Mouse (Mus musculus) kidney, embryonic 14.5 days (tissue): ENCODE results near the gene Serpinc1. TPM values are rescaled to one million over a fixed set of nuclear protein-coding genes. Genes with fewer than 3 reads are reported as not detected.
"Not testable (repeated sequence)": the region's sequence is repeated elsewhere in the genome, so short reads cannot be mapped to it uniquely, and the experiment has no call there.

Experiments used
- ATAC-seq: fragments of 200-750 bp; cut with Nextera tagmentation; 2 replicates; pipeline ENCODE4 v1.8.0; 2017; ENCODE audit warnings: moderate number of reproducible peaks, mild to moderate bottlenecking, moderate TSS enrichment, moderate library complexity; ENCODE audit not compliant: low FRiP score, low TSS enrichment
- H3K27ac ChIP-seq: fragments of 300-500 bp; sonication (generic); 2 replicates; pipeline ENCODE4 v1.5.1; 2014; ENCODE audit warnings: low read depth, mild to moderate bottlenecking, low read length, moderate library complexity, mixed read lengths
- H3K27me3 ChIP-seq: fragments of 300-500 bp; sonication (generic); 2 replicates; pipeline ENCODE4 v1.6.1; 2014; ENCODE audit warnings: mild to moderate bottlenecking, low read length; ENCODE audit not compliant: control insufficient read depth, insufficient read depth
- H3K36me3 ChIP-seq: fragments of 300-500 bp; sonication (generic); 2 replicates; pipeline ENCODE4 v1.6.1; 2014; ENCODE audit warnings: low read length, mixed read lengths; ENCODE audit not compliant: control insufficient read depth, insufficient read depth
- H3K4me1 ChIP-seq: fragments of 300-500 bp; sonication (generic); 2 replicates; pipeline ENCODE4 v1.6.1; 2014; ENCODE audit warnings: low read length, mixed read lengths; ENCODE audit not compliant: control insufficient read depth, insufficient read depth
- H3K4me2 ChIP-seq: fragments of 300-500 bp; sonication (generic); replicated peaks from 2 replicates; pipeline ENCODE4 v1.6.1; 2014; ENCODE audit warnings: low read depth, mild to moderate bottlenecking, low read length
- H3K4me3 ChIP-seq: fragments of 300-500 bp; sonication (generic); 2 replicates; pipeline ENCODE4 v1.5.1; 2014; ENCODE audit warnings: mild to moderate bottlenecking, low read length
- H3K9ac ChIP-seq: fragments of 300-500 bp; sonication (generic); 2 replicates; pipeline ENCODE4 v1.6.1; 2014; ENCODE audit warnings: low read depth, mild to moderate bottlenecking, low read length, moderate library complexity
- H3K9me3 ChIP-seq: fragments of 300-500 bp; sonication (generic); 2 replicates; pipeline ENCODE4 v1.6.1; 2016; ENCODE audit warnings: low read length; ENCODE audit not compliant: control insufficient read depth
- WGBS: fragments of 180-500 bp; shearing (Covaris S2); extraction: QIAGEN DNeasy Blood & Tissue Kit; methylation state at CpG from one replicate; pipeline ENCODE4 v1.1.7; 2014; 5-methylcytosine and 5-hydroxymethylcytosine counted together
- polyA plus RNA-seq: library from polyadenylated mRNA; unstranded; fragments of >200 nt; fragmentation: Nextera tagmentation; extraction: Ambion mirVana; gene quantifications from 2 replicates; pipeline ENCODE4 v1.2.1, GENCODE M21; 2014

Serpinc1 gene
- polyA plus RNA-seq, 1 experiment from 2014 or later = 1.9 TPM

DNA sequence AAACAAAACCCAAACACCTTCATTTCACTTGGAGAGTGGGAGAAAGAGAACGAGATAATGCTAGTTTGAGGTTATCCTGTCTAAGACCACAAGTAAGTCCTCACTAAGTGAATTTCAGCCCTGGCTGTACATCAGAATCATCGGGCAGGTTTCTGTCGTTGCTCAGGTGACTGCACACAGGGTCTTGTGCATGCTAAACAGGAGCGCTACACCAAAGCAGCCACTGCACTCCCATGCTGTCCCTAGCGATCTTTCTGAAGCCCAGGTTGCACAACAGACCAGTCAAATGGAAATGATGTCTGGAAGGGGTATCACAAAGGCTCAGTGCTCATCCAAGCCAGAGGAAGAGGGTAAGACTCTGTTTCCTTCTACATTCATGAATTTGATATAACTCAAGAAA is 28.1 kb downstream of the Serpinc1 start:
- 82% methylated on average over 5 of the region's 5 CpGs for whole genome bisulfite sequencing
- no peak overlapping the region for H3K9ac ChIP-seq
- H3K9me3 ChIP-seq = no peaks in the 10 kb centered on the region
- H3K4me2 ChIP-seq = no peak overlapping the region
- H3K27ac ChIP-seq = no peak overlapping the region
- ATAC-seq = no peak
- H3K27me3 ChIP-seq = no peaks in the 10 kb centered on the region
- H3K4me3 ChIP-seq = no peak overlapping the region
- H3K4me1 ChIP-seq = no peaks in the 10 kb centered on the region
- H3K36me3 ChIP-seq = peaks cover 8% of the 10 kb centered on the region; the same call in 1 of the 2 replicates

DNA sequence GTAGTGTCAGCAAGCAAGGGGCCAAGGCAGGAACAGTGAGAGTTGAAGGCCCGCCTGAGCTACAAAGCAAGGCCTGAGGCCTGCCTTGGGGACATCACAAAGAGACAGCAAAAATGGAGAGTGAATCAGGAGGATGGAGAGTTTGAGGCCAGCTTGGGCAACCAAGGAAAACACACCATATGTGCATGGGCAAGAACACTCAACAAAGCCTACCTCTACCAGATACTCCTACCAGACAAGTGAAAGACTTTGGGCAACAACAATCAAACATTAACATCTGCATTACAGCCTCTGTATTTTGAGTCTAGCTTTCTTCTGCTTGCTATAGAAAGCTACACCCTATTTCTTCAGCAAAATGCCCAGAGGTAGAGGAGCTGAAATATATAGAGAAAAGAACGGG is 29.7 kb downstream of the Serpinc1 start:
- Histone ChIP-seq H3K4me3 (no peak overlapping the region), H3K9me3 (no peaks in the 10 kb centered on the region), H3K4me2 (no peak overlapping the region), H3K9ac (no peak overlapping the region), H3K27ac (no peak overlapping the region), H3K4me1 (no peaks in the 10 kb centered on the region), H3K27me3 (no peaks in the 10 kb centered on the region), H3K36me3 (peaks cover 13% of the 10 kb centered on the region; the same call in 1 of the 2 replicates)
- 82% methylated on average over 2 of the region's 2 CpGs for WGBS
- ATAC-seq = no peak

DNA sequence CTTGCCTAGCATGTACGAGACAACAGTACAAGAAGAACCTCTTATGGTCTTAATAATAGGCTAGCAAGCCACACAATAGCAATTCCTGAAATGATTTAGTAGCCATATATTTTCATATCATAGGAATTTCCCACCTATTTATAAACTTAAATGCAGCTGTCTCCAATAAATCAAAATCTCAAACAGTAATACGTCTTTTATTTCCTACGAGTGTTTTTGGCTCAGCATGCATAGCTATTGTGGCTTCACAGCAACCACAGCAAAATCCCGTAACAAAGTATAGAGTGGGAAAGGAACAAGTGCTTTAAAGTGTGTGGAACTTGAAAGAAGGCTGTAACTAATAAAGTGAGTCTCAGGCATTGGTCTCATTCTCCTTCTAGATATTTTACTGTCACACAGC is 32.1 kb downstream of the Serpinc1 start:
- no peak for ATAC-seq
- 78% methylated on average over 4 of the region's 4 CpGs for WGBS
- H3K9me3 ChIP-seq = no peaks in the 10 kb centered on the region

DNA sequence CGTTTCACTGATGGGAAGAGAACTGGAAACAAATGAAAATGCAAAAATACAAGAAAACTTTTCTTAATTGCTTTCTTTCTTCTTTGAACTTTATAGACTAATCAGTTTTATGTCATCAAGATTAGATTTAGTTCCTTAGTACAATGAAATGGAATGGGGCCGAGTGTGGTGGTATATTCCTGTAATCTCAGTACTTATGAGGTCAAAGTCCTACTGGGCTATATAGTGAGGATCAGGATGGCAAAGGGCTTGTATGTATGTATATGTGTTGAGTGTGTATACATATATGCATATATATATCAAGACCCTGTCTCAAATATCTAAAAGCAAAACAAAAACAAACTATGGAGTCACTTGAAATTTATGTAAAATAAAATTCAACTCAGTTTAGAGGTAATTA is 38.0 kb downstream of the Serpinc1 start:
- no peak overlapping the region for H3K4me3 ChIP-seq
- H3K9ac ChIP-seq = no peak overlapping the region
- H3K27me3 ChIP-seq = no peaks in the 10 kb centered on the region
- WGBS = 91% methylated on average over 2 of the region's 2 CpGs
- no peak for ATAC-seq
- no peaks in the 10 kb centered on the region for H3K9me3 ChIP-seq
- no peak overlapping the region for H3K4me2 ChIP-seq
- H3K36me3 ChIP-seq = peaks cover 30% of the 10 kb centered on the region
- no peak overlapping the region for H3K27ac ChIP-seq
- H3K4me1 ChIP-seq = no peaks in the 10 kb centered on the region

More for the DNA sequence above, 32.1 kb downstream of the Serpinc1 start:
- H3K4me1 ChIP-seq = no peaks in the 10 kb centered on the region
- no peak overlapping the region for H3K4me2 ChIP-seq
- no peak overlapping the region for H3K9ac ChIP-seq
- H3K4me3 ChIP-seq = no peak overlapping the region
- peaks cover 10% of the 10 kb centered on the region; the same call in 1 of the 2 replicates for H3K36me3 ChIP-seq
- no peaks in the 10 kb centered on the region for H3K27me3 ChIP-seq
- no peak overlapping the region for H3K27ac ChIP-seq

DNA sequence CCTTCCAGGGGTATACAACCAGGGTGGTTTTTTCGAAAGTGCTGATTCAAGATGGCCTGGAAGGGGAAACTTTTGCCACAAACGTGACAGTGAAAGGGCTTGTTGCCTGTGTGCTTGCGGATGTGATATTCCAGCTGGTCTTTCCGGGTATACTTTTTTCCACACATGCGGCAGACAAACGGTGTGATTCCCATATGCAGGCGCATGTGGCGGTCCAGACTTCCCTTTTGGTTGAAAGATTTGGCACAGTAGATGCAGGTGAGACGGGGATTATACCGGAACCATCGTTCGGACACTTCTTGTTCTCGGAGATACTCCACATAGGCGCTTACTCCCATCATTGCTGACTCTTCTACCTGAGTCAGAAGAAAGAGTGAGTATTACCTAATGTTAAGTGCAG is 41.7 kb downstream of the Serpinc1 start:
- peaks cover 30% of the 10 kb centered on the region for H3K36me3 ChIP-seq
- ATAC-seq = no peak
- H3K27ac ChIP-seq = no peak overlapping the region
- no peak overlapping the region for H3K4me2 ChIP-seq
- H3K4me3 ChIP-seq = no peak overlapping the region
- WGBS = 96% methylated on average over 14 of the region's 14 CpGs
- H3K27me3 ChIP-seq = no peaks in the 10 kb centered on the region
- H3K9me3 ChIP-seq = no peaks in the 10 kb centered on the region
- no peak overlapping the region for H3K9ac ChIP-seq
- no peaks in the 10 kb centered on the region for H3K4me1 ChIP-seq

DNA sequence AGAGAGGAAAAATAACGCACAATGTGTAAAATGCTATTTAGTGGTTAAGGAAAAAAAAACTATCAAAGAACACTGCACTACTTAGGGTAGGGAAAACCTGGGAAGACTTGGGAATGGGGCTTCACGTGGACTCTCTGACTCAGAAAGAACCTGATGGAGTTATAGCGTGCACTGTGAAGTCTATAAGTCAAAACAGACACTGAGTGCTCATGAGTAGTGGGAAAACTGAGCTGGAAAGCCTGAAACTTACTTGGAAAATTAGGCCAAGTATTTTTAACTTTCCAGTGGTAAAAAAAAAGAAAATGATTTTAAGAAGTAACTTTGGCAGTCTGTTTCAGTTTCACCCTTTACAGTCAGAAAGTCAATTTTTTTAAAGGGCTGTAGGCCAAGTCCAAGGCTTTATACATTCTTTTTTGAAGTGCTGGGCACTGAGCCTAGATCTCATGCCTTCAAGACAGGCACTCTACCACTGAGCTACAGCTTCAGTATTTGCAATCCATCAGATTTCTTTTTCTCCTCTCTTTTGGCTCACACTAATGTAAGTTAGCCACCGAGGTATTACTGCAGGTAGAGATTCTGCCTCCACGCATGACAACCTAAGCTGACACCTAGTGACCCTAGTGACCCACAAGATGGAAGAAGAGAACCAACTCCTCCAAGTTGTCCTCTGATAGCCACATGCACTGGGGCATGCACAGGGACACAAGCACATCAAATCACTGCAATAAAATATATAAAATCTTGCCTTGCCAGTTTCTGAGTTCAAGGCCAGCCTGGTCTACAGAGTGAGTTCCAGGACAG is 47.2 kb downstream of the Serpinc1 start:
- Histone ChIP-seq H3K4me2 (no peak overlapping the region), H3K27me3 (no peaks in the 10 kb centered on the region), H3K4me3 (no peak overlapping the region), H3K27ac (no peak overlapping the region), H3K4me1 (no peaks in the 10 kb centered on the region), H3K9ac (no peak overlapping the region), H3K36me3 (peaks cover 20% of the 10 kb centered on the region), H3K9me3 (no peaks in the 10 kb centered on the region)
- 78% methylated on average over 5 of the region's 5 CpGs for WGBS
- no peak for ATAC-seq

DNA sequence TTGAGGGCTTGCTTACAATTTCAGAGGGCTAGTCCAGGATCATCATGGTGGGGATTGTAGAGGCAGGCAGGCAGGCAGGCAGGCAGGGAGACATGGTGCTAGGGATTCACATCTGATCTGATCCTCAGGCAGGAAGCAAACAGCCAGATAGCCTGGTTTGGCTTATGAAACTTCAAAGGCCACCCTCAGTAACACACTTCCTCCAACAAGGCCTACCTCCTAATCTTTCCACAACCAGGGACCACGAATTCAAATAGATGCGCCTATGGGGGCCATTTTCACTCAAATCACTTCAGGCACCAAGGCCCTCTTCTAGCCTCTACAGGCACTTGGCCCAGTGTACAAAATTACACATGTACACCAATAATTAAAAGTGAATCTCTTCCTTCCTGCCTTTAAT is 48.8 kb downstream of the Serpinc1 start:
- H3K9ac ChIP-seq = no peak overlapping the region
- no peaks in the 10 kb centered on the region for H3K9me3 ChIP-seq
- no peaks in the 10 kb centered on the region for H3K27me3 ChIP-seq
- WGBS = 76% methylated on average over 2 of the region's 2 CpGs
- no peaks in the 10 kb centered on the region for H3K4me1 ChIP-seq
- peaks cover 27% of the 10 kb centered on the region for H3K36me3 ChIP-seq
- no peak overlapping the region for H3K4me3 ChIP-seq
- H3K27ac ChIP-seq = no peak overlapping the region
- no peak for ATAC-seq
- no peak overlapping the region for H3K4me2 ChIP-seq

DNA sequence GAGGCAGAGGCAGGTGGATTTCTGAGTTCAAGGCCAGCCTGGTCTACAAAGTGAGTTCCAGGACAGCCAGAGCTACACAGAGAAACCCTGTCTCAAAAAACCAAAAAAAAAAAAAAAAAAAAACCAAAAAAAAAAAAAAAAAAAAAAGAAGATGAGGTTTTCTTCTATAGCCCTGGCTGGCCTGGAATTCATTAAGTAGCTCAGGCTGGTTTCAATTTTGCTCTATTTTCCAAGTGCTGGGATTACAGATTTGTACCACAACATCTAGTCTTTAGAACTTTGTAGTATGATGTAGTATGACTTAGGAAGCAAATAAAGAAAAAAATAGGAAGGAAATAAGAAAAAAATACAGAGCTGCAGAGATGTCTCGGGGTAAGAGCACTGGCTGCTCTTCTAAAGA is 50.0 kb downstream of the Serpinc1 start:
- ATAC-seq, H3K4me1 ChIP-seq, H3K27me3 ChIP-seq, H3K4me2 ChIP-seq, H3K9me3 ChIP-seq, H3K4me3 ChIP-seq, H3K27ac ChIP-seq, H3K9ac ChIP-seq: not testable (repeated sequence)
- peaks cover 28% of the 10 kb centered on the region for H3K36me3 ChIP-seq
- 90% methylated on average over 1 of the region's 1 CpGs for WGBS

DNA sequence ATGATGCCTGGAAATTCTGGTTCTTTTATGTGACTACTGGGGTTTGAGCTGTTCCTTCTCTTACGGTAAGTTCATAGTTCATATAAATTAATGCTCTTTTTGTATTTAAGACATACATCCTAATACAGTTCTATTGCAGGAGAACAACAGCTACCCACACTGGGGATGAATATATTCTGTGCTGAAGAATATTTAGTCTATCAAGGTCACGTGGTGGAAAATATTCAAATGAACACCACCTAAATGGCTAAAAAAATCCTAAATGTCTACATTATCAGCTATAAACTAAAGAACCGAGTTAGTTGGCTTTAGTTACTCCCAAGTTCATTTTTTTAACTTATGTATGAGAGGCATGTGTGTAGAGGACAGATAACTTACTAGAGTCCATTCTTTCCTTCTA is 51.7 kb downstream of the Serpinc1 start:
- Histone ChIP-seq H3K27ac (no peak overlapping the region), H3K9me3 (no peaks in the 10 kb centered on the region), H3K9ac (no peak overlapping the region), H3K36me3 (peaks cover 28% of the 10 kb centered on the region), H3K4me2 (no peak overlapping the region), H3K4me1 (no peaks in the 10 kb centered on the region), H3K4me3 (no peak overlapping the region), H3K27me3 (no peaks in the 10 kb centered on the region)
- no peak for ATAC-seq
- WGBS = 95% methylated on average over 3 of the region's 3 CpGs
